Mouse (Mus musculus) layer of hippocampus, adult 9-10 months (tissue): ENCODE data around the gene Prrc2a.
"Not testable (repeated sequence)": the region's sequence is repeated elsewhere in the genome, so short reads cannot be mapped to it uniquely, and the experiment has no call there.

Source experiments
- DNase-seq: peaks from one replicate; pipeline ENCODE4 v3.0.0; 2022; ENCODE audit warnings: low spot score

Prrc2a gene

GRCm38 (mm10) chr17:35133517-35133916 lies 31.2 kb downstream of the Prrc2a start:
- DNase-seq = no peak

DNA sequence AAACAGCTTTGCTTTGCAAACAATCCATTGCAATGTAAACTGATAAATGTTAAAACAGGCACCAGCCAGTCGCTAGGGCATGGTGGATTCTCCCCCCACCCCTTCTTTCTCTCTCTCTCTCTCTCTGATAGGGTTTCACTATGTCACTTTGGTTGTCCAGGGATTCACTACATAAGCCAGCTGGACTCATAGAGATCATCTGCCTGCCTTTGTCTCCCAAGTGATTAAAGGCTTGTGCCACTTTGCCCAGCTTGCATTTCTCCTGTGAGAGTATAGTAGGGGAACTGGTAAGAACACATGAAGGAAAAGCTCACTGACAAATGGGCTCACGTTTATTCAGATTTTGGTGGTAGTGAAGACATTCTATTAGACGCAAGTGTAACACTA lies 32.5 kb downstream of the Prrc2a start:
- no peak for DNase-seq

- DNase-seq = no peak
Measured at GRCm38 (mm10) chr17:35131500-35132173, 33.1 kb downstream of the Prrc2a start, which contains the start of gene Apom. Apom (minus strand) TSS chr17:35132050.

DNA sequence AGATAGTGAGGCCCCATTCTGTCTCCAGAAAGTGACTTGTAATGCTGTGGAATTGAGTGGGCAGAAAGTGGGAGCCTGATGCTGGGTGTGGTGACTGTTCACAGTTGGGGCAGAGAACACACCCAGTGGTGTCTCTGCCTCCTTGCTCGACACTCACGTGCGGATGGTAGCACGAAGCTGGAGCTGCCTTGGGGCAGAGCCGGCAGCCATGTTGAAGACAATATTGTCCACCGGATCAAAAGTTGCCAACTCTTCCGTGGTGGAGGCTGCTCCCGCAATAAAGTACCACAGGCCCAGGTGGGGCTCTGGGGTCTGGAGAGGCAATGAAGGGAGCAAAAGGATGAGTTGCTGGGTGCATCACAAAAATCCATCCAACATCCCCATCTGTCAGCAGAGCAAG lies 33.7 kb downstream of the Prrc2a start:
- DNase-seq = no peak

- no peak for DNase-seq
Measured at GRCm38 (mm10) chr17:35128996-35129395, 35.7 kb downstream of the Prrc2a start.

DNA sequence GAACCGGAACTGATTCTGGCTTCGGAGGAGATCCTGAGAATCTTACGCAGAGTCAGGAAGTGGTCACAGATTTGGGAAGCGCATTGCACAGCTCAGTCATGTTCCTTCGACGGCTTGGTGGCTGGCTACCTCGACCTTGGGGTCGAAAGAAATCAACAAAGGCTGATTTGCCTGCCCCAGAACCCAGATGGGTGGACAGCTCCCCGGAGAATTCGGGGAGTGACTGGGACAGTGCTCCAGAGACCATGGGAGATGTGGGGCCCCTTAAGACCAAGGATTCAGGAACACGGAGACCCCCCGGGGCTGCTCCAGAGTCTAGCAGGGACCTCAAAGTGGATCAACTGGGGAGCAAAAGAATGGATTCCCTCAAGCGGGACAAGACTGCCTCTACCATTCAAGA lies 37.7 kb downstream of the Prrc2a start:
- DNase-seq = no peak

GRCm38 (mm10) chr17:35126206-35126611 lies 38.5 kb downstream of the Prrc2a start, which contains the start of gene D17H6S53E:
D17H6S53E (plus strand) TSS chr17:35126373.
- no peak for DNase-seq

GRCm38 (mm10) chr17:35125578-35125977 lies 39.1 kb downstream of the Prrc2a start:
- no peak for DNase-seq

DNA sequence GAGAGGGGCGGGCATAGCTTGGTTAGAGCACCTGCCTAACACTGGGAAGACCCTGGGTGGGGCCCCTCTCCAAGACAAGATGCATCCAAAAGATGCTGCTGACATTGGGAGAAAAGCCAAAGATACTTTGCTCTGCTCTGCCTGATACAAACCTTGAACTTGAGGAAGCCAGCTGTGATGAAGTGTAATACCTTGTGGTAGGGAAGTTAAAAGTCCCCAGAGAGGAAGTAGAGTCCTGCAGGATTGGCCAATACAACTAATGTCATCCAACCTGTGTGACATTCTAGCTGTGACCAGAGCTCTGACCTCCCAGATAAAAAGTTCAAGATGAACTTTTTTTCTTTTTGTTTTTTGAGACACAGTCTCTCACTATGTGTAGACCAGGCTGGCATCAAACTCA lies 39.6 kb downstream of the Prrc2a start:
- DNase-seq = no peak

DNA sequence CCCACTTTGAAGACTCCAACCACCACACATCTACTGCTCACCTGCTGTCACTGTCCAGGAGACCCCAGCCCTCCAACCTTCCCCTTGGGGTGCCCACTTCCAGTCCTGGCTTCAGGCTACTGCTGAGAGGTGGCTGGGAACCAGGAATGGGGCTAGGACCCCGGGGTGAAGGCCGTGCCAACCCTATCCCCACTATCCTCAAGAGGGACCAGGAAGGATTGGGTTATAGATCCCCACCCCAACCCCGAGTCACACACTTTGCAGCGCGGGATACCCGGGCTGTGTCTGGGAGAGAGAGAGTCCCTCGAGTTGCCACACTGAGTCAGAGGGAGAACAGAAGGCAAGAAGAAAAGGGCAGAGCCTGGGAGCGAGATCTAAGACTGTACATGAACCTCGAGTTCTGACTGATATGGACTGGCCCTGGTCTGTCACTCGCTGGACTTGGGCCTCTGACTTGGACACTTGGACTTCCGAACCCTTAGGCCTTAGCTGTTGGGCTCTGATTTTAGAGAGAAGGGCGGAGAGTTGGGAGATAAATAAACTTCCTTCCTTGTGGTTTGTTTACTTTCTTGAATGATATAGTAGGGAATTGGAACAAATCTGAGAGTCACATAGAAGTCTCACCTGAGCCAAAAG lies 40.3 kb downstream of the Prrc2a start:
- not testable (repeated sequence) for DNase-seq

DNA sequence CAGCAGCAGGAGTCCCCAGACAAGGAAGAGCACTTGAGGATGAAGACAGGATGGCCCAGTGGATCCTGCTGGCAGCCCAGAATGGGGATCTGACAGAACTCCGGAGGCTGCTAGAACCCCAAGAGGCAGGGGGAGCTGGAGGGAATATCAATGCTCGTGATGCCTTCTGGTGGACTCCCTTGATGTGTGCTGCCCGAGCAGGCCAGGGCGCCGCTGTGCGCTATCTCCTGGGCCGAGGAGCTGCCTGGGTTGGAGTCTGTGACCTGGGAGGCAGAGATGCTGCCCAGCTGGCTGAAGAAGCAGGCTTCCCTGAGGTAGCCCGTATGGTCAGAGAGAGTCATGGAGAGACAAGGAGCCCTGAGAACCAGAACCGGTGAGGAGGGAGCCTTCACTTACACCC lies 41.4 kb downstream of the Prrc2a start:
- DNase-seq = not testable (repeated sequence)

DNA sequence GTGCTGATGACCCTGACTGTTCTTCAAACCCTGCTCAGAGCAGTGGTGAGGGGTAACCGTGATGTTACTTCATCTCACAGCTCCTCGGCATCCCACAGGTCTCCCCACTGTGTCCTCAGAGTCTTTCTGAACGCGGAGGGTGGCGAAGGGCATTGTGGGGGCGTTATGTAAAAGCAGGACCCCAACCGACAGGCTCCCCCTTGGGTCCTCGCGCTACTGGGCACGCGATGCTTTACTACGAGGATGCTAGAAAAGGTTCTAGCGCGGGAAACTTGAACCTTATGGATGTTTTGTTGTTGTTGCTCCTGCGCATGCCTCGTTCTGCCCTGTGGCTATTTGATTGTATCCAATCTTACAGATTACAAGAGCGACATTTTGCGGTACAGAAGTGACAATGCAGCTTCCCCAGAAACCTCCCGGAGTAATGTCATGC lies 42.8 kb downstream of the Prrc2a start, which contains the start of gene Csnk2b:
Csnk2b (minus strand) TSS at position 183 of the 433 bp plus-strand sequence.
- peak; percentile 44 for DNase-seq

GRCm38 (mm10) chr17:35121143-35121799 lies 43.4 kb downstream of the Prrc2a start, which contains the start of gene Gpank1:
Gpank1 (plus strand) TSS chr17:35121455.
- DNase-seq = peak; percentile 89

DNA sequence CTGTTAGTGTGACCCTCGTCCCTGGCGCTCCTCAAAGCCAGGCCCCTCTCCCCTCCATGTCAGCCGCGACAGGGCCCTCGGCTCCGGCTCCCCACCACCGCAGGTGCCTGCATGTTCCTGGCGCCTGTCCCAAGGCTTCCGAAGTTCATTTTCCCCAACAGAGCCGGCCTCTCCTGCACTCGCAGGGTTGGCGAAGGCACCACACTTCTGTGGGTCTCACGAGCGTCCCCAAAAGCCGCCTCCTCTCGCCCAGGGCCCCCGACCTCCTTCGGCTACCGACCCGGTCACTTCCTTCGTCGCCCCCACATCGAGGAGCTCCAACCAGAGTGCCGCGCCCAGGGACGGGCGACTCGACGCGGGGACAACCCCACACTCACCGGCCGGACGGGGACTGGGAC lies 44.0 kb downstream of the Prrc2a start:
- DNase-seq = no peak

GRCm38 (mm10) chr17:35115046-35116019 lies 49.4 kb downstream of the Prrc2a start, which contains the start of gene Ly6g5b:
Ly6g5b (minus strand) TSS chr17:35115428.
- DNase-seq = no peak

DNA sequence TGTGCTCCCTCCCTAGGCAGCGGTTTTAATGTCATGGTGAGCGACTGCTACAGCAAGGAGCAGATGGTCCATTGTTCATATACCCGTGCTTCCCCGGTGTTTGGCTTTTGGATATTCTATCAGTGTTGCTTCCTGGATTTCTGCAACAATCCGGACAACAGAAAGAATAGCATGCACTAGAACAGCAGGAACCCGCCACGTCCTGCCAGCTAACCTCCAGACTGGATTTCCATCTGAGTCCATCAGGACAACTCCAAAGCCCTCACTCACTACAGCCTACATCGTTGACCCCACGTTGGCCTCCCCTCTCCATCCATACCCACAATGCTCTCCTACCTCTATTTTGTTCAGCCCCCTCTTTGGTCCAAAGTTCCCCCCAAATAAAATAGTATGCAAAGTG lies 52.9 kb downstream of the Prrc2a start:
- no peak for DNase-seq

DNA sequence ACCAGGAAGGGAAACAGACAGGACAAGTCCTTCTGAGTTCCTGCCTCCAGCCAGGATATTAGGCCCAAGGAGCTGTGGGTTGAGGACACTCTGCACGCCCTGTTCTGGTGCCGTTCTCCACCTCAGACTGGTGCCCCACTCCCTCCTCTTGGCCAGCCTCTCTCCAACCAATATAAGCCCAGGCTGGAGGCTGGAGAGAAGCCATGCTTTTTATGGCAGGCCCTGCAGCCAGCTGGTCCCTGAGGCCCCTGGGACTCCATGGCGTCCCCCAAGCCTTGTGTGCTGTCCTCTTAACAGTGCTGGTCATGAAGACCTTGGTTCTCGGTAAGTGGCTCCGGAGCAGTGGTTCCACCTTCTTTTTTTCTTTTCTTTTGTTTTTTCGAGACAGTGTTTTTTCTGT lies 56.6 kb downstream of the Prrc2a start, which contains the start of gene Ly6g5c:
Ly6g5c (plus strand) TSS at position 183 of the 400 bp plus-strand sequence.
- no peak for DNase-seq

GRCm38 (mm10) chr17:35106522-35106921 lies 58.2 kb downstream of the Prrc2a start:
- DNase-seq = no peak

DNA sequence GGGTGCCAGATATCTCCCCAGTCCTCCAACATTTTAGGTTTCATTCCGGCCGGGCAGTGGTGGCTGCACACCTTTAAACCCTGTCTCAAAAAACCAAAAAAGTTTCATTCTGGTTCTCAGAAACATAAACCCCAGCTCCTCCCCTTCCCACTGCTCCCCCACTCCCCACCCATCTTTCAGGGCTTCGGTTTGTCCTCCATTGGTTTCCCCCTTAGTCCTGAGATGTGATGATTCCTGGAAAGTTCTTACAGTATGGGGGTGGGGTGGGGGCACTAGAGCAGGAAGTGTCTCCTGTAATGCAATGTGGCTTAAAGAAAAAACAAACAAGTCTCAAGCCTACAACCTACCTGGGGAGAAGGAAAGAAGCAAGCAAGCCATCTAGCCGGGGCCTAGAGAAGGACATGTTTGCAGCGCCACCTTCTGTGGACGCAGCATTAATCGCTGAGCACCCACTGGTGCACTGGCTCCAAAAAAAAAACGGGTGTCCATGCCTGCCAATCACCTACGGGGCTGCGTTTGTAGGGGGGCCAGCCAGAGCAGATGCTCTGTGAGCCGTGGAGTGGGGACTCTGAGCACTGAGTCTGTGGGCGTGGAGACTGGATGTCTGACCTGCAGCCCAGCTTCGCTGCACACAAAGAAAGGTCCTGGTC lies 58.8 kb downstream of the Prrc2a start:
- no peak for DNase-seq

- no peak for DNase-seq
Measured at GRCm38 (mm10) chr17:35104754-35105153, 59.9 kb downstream of the Prrc2a start.

DNA sequence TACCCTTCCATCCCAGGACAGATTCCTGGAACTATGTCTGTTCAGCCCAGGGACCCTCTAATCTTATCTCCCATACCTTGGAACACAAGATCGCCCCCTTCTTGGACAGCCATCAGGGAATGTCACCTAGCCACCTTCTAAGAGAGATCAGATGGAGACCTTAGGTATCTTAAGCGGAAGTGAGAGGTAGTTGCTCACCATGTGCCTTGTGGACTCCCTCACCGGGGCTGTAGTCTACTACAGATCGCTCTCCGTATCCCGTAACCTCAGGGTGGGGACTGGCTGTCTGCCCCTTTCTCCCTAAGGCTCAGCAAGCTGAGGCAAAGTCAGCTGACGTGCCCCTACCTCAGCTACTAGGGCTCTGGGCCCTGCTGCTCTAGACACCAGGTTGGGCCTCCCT lies 60.6 kb downstream of the Prrc2a start:
- DNase-seq = no peak
